Comparison of ENCODE assay signal across 8 mouse cellular contexts in the genomic region with DNA sequence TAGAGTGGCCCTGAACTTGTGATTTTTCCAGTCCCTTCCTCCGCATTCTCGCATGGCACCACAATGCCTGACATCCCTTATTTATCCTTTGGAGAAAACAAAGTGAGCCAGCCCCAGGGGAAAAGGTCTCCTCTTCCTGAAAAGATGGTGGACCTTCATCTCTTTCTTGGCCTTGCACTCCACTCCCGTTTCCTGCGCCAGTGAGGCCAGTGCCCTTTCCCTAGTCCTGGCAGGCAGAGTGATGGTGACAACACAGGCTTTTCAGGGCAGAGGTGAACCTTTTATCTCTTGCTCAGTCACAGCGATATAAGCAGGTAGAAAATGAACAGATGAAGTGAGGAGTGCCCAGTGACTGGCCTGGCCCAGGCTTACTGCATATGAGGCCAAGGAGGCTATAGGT. TPM values are rescaled to one million over a fixed set of nuclear protein-coding genes. Genes with fewer than 3 reads are reported as not detected.
DNase-seq lines count a peak whose midpoint lies in the region; ATAC-seq lines count a peak whose summit lies in the region.

No protein-coding gene starts in this region.

- DNase-seq in adrenal gland, adult 8-10 months: peak; percentile 38
- no peak for DNase-seq in adrenal gland, adult 18-20 months (ENCODE audit: low spot score in 2 of 2)
- DNase-seq in adipocyte (ENCODE audit: low spot score): peak; percentile 87
- no peak for DNase-seq in liver, embryonic 11.5 days (ENCODE audit: low spot score)
- DNase-seq in spleen, postnatal 36 days (ENCODE audit: low spot score in 2 of 2): no peak
- no peak for DNase-seq in frontal cortex, postnatal 36 days (ENCODE audit: low spot score in 2 of 2)
- no peak for DNase-seq in testis, postnatal 14 days (ENCODE audit: low spot score)

- ATAC-seq in heart, embryonic 16.5 days (replicated peaks; ENCODE audit: extremely low read depth, insufficient read depth, low FRiP score): no peak
- ATAC-seq in liver, embryonic 11.5 days (replicated peaks; ENCODE audit: low FRiP score): no peak

- H3K27ac ChIP-seq in heart, embryonic 16.5 days (ENCODE audit: low read length): no peak overlapping the region
- H3K27ac ChIP-seq in liver, embryonic 11.5 days (ENCODE audit: low read depth, low read length): no peak overlapping the region

- peak overlapping the region; percentile 59 for H3K4me2 ChIP-seq in heart, embryonic 16.5 days (ENCODE audit: low read depth, low read length)
- peak overlapping the region; percentile 83 for H3K4me2 ChIP-seq in liver, embryonic 11.5 days

- peaks cover 45% of the 10 kb centered on the region for H3K36me3 ChIP-seq in heart, embryonic 16.5 days (ENCODE audit: control insufficient read depth, insufficient read depth)
- H3K36me3 ChIP-seq in liver, embryonic 11.5 days (ENCODE audit: control insufficient read depth, insufficient read depth, low read length): peaks cover 28% of the 10 kb centered on the region

- H3K9me3 ChIP-seq in heart, embryonic 16.5 days (replicated peaks; ENCODE audit: control insufficient read depth, low read length): no peaks in the 10 kb centered on the region; the same call in 1 of the 2 replicates
- no peaks in the 10 kb centered on the region for H3K9me3 ChIP-seq in liver, embryonic 11.5 days (ENCODE audit: control insufficient read depth, low read length)

- H3K27me3 ChIP-seq in heart, embryonic 16.5 days (ENCODE audit: control insufficient read depth, insufficient read depth, low read length): no peaks in the 10 kb centered on the region
- H3K27me3 ChIP-seq in liver, embryonic 11.5 days (replicated peaks; ENCODE audit: control insufficient read depth, insufficient read depth, low read length): no peaks in the 10 kb centered on the region

- H3K9ac ChIP-seq in heart, embryonic 16.5 days (ENCODE audit: low read length): peak overlapping the region; percentile 90
- H3K9ac ChIP-seq in liver, embryonic 11.5 days (ENCODE audit: low read depth, low read length): peak overlapping the region; percentile 85

- peak overlapping the region; percentile 86 for H3K4me3 ChIP-seq in heart, embryonic 16.5 days (ENCODE audit: low read length)
- H3K4me3 ChIP-seq in liver, embryonic 11.5 days (ENCODE audit: low read depth, low read length): peak overlapping the region; percentile 78

- WGBS in heart, embryonic 16.5 days: 30% methylated on average over 5 of the region's 5 CpGs
- WGBS in liver, embryonic 11.5 days: 43% methylated on average over 5 of the region's 5 CpGs

- H3K4me1 ChIP-seq in heart, embryonic 16.5 days (ENCODE audit: control insufficient read depth, insufficient read depth, low read length): peaks cover 9% of the 10 kb centered on the region
- H3K4me1 ChIP-seq in liver, embryonic 11.5 days (replicated peaks; ENCODE audit: control insufficient read depth, insufficient read depth, low read length): peaks cover 8% of the 10 kb centered on the region

RNA-seq across cellular contexts. Expression of a gene that starts 0.9 kb away (rescaled TPM):
- 100 to 1,000 TPM in 3 of 4 experiments, 10 to 100 TPM in 1; 99.8 to 153 (median 120) TPM for total RNA-seq in adrenal gland, adult 8-10 months (2022)
- total RNA-seq in adrenal gland, adult 18-20 months (2021): 100 to 1,000 TPM; 121 to 130 TPM
- 130 and 135 TPM in 2 replicates for polyA plus RNA-seq in heart, embryonic 16.5 days (2015; fragmentation: Nextera tagmentation; extraction: Ambion mirVana)
- polyA plus RNA-seq in liver, embryonic 11.5 days (2014; fragmentation: Nextera tagmentation; extraction: Ambion mirVana): 81.8 and 86.4 TPM in 2 replicates

RNA-seq across cellular contexts. Expression of a gene that starts 20.4 kb away (rescaled TPM):
- total RNA-seq in adrenal gland, adult 8-10 months (2022): 100 to 1,000 TPM; 141 to 189 (median 156) TPM
- total RNA-seq in adrenal gland, adult 18-20 months (2021): 100 to 1,000 TPM in 1 of 2 experiments, 10 to 100 TPM in 1; 98.5 to 125 TPM
- 117 and 129 TPM in 2 replicates for polyA plus RNA-seq in heart, embryonic 16.5 days (2015; fragmentation: Nextera tagmentation; extraction: Ambion mirVana)
- 89.2 and 102 TPM in 2 replicates for polyA plus RNA-seq in liver, embryonic 11.5 days (2014; fragmentation: Nextera tagmentation; extraction: Ambion mirVana)

RNA-seq across cellular contexts. Expression of a gene that starts 44.9 kb away (rescaled TPM):
- 100 to 1,000 TPM; 110 to 135 (median 124) TPM for total RNA-seq in adrenal gland, adult 8-10 months (2022)
- 10 to 100 TPM; 79.5 to 94.9 TPM for total RNA-seq in adrenal gland, adult 18-20 months (2021)
- polyA plus RNA-seq in heart, embryonic 16.5 days (2015; fragmentation: Nextera tagmentation; extraction: Ambion mirVana): 106 and 109 TPM in 2 replicates
- polyA plus RNA-seq in liver, embryonic 11.5 days (2014; fragmentation: Nextera tagmentation; extraction: Ambion mirVana): 75.3 and 76.5 TPM in 2 replicates

RNA-seq across cellular contexts. Expression of a gene that starts 45.2 kb away (rescaled TPM):
- total RNA-seq in adrenal gland, adult 8-10 months (2022): 100 to 1,000 TPM; 180 to 214 (median 195) TPM
- total RNA-seq in adrenal gland, adult 18-20 months (2021): 100 to 1,000 TPM; 168 to 183 TPM
- polyA plus RNA-seq in heart, embryonic 16.5 days (2015; fragmentation: Nextera tagmentation; extraction: Ambion mirVana): 170 and 179 TPM in 2 replicates
- polyA plus RNA-seq in liver, embryonic 11.5 days (2014; fragmentation: Nextera tagmentation; extraction: Ambion mirVana): 137 and 153 TPM in 2 replicates

Comparison
In these comparisons a context has a peak if more than half of its experiments do, and no peak if none do; other contexts are left out.
1. DNase-seq: peak in adrenal gland, adult 8-10 months (single experiment) and adipocyte (single experiment); none in adrenal gland, adult 18-20 months (0 of 2), liver, embryonic 11.5 days (single experiment), spleen, postnatal 36 days (0 of 2), frontal cortex, postnatal 36 days (0 of 2) and testis, postnatal 14 days (single experiment).